Mouse (Mus musculus): ENCODE data around the gene Rgs12. TPM values are rescaled to one million over a fixed set of nuclear protein-coding genes. Genes with fewer than 3 reads are reported as not detected.

Gene Rgs12
- polyA plus RNA-seq, 1 experiment from 2014 or later = 54.0 TPM

DNA sequence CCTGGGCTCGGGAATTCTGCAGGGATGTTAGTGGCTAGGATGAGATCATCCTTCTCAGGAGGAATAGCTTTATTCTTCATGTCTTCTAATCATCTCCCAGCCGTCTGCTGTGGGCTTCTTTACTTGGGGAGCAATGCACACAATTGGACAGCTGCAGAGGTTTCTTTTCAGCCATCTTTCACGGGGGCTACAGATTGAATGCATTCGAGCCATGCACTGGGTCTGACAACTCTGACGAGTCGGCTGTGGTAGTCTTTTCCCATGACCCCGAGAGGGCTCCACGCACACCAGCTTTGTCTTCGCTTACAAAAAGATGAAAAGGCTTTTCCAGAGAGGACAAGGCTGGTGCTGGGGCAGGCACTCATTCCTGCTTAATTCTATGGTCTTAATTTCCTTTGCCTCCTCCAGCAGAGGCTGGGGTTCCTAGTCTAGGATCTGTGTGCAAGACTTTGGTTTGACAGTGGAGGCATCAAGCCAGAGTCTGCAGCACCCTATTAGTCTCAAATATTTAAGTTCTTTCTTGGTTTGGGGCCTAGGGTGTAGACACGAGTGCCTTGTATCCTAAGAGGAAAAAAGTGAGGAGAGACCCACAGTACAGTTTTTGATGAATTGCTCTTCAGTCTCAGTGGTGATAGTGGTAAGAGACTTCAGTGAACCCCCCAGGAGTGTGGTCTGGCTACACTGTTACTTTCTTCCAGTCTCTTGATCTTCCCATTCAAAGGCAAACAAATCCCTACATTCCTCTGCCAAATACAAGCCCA lies 7.4 kb upstream of the Rgs12 start:
- Histone ChIP-seq H3K9me3 (no peaks in the 10 kb centered on the region), H3K27ac (no peak overlapping the region), H3K4me2 (replicated peaks) (no peak overlapping the region), H3K27me3 (no peaks in the 10 kb centered on the region), H3K4me1 (no peaks in the 10 kb centered on the region), H3K36me3 (no peaks in the 10 kb centered on the region), H3K4me3 (no peak overlapping the region), H3K9ac (no peak overlapping the region)
- ATAC-seq (ENCODE audit: low FRiP score, low read depth) = no peak
- 74% methylated on average over 10 of the region's 10 CpGs for WGBS

DNA sequence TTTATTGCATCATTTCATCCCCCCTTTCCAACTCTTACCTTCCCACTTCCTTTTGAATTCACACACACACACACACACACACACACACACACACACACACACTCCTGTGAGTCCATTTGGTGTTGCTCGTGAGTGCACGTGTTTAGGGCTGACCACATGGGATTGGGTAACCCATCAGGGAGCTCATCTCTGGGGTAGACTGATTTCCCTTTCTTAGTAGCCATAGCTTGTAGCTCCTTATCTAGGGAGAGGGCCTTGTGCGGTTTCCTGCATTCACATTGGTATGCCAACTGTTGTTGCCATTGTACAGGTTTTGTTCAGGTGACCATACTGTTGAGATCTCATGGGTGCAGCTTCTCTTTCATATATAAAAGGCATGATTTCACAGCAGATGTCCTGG lies 5.8 kb upstream of the Rgs12 start:
- Histone ChIP-seq H3K9ac (no peak overlapping the region), H3K4me3 (no peak overlapping the region), H3K9me3 (no peaks in the 10 kb centered on the region), H3K27ac (no peak overlapping the region), H3K36me3 (no peaks in the 10 kb centered on the region), H3K4me1 (no peaks in the 10 kb centered on the region), H3K4me2 (replicated peaks) (no peak overlapping the region), H3K27me3 (no peaks in the 10 kb centered on the region)
- no peak for ATAC-seq (ENCODE audit: low FRiP score, low read depth)
- WGBS = 87% methylated on average over 3 of the region's 3 CpGs

DNA sequence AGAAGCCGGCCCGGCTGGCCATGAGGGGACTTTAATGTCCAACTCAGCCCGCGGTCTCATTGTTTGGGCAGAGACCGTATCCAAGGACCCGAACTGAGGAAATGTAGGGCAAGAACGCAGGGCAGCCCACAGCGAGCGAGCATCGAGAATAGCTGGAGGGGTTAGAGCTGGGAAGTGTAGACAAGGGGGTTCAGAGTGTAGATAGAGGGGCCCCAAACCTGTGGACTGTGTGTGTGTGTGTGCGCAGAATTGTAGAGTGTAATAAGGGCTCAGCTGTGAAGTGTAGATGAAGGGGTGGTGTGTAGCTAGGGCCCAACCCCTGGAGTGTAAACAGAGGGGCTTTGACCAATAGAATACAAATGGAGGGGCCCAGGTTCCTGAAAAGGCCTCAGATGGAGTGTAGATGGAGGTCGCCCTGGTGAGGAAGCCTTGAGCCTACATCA lies 545 bp downstream of the Rgs12 start:
- Histone ChIP-seq H3K27ac (peak overlapping the region; percentile 93), H3K36me3 (peaks cover 22% of the 10 kb centered on the region), H3K9ac (peak overlapping the region; percentile 98), H3K9me3 (peaks cover 6% of the 10 kb centered on the region; the same call in 1 of the 2 replicates), H3K27me3 (no peaks in the 10 kb centered on the region), H3K4me1 (peaks cover 22% of the 10 kb centered on the region), H3K4me2 (replicated peaks) (peak overlapping the region; percentile 81), H3K4me3 (peak overlapping the region; percentile 88)
- under 1% methylated on average over 12 of the region's 12 CpGs for WGBS
- ATAC-seq (ENCODE audit: low FRiP score, low read depth) = peak; percentile 48

DNA sequence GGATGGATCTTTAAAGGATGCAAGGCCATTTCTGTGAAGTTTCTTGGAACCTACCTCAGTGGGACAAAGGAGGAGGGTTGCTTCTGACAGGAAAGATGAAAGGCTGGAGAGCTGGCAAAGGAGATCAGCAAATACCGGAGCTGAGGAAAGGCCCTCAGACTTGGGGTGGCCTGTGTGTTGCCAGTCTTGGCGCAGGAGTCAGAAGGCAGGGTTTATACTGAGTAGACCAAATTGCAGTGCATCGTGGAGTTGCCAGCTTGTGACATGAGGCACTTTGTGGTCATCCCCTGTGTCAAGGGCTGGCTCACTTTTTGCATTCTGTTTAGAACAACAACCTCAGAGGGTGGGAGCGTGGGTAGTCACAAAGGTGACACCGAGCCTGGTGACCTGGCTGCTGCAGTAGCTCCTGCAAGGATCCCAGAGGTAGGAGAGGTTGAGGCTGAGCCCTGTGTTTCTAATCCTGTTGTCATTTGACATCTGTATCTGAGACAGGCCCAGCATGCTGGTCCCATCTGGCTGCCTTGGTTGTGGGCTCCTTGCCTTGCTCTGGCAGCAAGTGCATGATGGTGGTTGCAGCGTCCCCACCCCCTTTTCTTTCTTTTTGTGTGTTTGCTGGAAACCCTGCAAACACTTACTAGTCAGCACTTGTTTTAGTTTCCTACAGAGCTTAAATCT lies 1.4 kb downstream of the Rgs12 start:
- H3K4me1 ChIP-seq = peaks cover 29% of the 10 kb centered on the region
- H3K27me3 ChIP-seq = no peaks in the 10 kb centered on the region
- H3K4me3 ChIP-seq = peak overlapping the region; percentile 88
- peak overlapping the region; percentile 98 for H3K9ac ChIP-seq
- 73% methylated on average over 6 of the region's 6 CpGs for WGBS
- peak overlapping the region; percentile 58; the same call in 1 of the 2 replicates for H3K27ac ChIP-seq
- peaks cover 6% of the 10 kb centered on the region; the same call in 1 of the 2 replicates for H3K9me3 ChIP-seq
- H3K36me3 ChIP-seq = peaks cover 28% of the 10 kb centered on the region
- H3K4me2 ChIP-seq (replicated peaks) = peak overlapping the region; percentile 81
- no peak for ATAC-seq (ENCODE audit: low FRiP score, low read depth)

DNA sequence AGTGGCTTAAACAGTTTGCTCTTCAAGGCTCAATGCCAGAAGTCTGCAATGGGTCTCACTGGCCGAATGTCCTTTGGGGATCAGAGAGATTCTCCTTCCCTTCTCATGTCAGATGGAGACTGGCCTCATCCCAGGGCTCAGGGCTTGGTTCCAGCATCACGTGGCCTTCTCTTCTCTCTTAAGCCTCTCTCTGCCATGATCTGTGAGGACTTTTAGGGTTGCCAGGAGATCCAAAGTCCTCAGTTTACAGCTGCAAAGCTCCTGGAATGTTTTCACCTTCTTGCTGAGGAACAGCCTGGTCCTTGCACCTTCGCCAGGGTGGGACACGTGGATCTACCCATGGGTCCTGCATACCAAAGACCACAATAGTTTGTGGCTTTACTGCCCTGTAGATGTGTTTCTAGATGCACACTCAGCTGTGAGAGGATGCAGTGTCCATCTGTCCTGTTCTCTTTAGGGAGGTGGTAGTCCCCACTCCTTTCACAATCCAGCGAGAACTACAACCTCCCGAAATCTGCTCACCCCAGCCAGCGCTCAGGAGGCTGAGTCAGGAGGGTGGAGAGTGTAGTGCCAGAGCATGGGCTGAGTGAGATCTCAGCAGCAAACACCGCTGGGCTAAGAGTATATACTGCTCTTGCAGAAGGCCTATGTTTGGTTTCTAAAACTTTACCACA lies 2.1 kb downstream of the Rgs12 start:
- no peaks in the 10 kb centered on the region for H3K27me3 ChIP-seq
- no peak for ATAC-seq (ENCODE audit: low FRiP score, low read depth)
- peaks cover 29% of the 10 kb centered on the region for H3K36me3 ChIP-seq
- H3K4me1 ChIP-seq = peaks cover 31% of the 10 kb centered on the region
- peaks cover 6% of the 10 kb centered on the region; the same call in 1 of the 2 replicates for H3K9me3 ChIP-seq
- H3K4me2 ChIP-seq (replicated peaks) = peak overlapping the region; percentile 81; the same call in 1 of the 2 replicates
- H3K4me3 ChIP-seq = peak overlapping the region; percentile 88; the same call in 1 of the 2 replicates
- WGBS = 93% methylated on average over 8 of the region's 8 CpGs
- H3K9ac ChIP-seq = peak overlapping the region; percentile 98; the same call in 1 of the 2 replicates
- no peak overlapping the region for H3K27ac ChIP-seq

DNA sequence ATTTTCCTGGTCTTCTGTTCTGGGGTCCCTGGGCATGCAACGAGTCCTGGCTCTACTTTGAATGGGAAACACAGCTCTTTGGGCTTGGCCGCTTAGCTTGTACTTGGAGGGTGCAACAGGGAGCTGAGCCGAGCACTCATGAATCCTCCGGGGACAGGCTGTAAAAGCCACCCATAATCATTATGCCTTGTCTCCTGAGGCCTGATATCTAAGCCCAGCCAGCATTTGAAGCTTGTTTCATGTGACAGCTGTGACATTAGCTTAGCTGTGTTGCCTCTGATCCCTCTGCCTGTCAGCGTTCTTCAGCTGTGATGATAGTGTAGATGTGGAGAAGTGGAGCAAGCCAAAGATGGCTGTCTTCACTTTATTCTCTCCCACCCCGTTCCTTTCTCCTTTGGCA lies 5.3 kb downstream of the Rgs12 start:
- ATAC-seq (ENCODE audit: low FRiP score, low read depth) = no peak
- H3K4me2 ChIP-seq (replicated peaks) = no peak overlapping the region
- H3K4me1 ChIP-seq = peaks cover 63% of the 10 kb centered on the region
- 73% methylated on average over 6 of the region's 6 CpGs for WGBS
- no peak overlapping the region for H3K4me3 ChIP-seq
- peaks cover 6% of the 10 kb centered on the region; the same call in 1 of the 2 replicates for H3K9me3 ChIP-seq
- H3K27me3 ChIP-seq = no peaks in the 10 kb centered on the region
- no peak overlapping the region for H3K27ac ChIP-seq
- no peak overlapping the region for H3K9ac ChIP-seq
- peaks cover 29% of the 10 kb centered on the region for H3K36me3 ChIP-seq

DNA sequence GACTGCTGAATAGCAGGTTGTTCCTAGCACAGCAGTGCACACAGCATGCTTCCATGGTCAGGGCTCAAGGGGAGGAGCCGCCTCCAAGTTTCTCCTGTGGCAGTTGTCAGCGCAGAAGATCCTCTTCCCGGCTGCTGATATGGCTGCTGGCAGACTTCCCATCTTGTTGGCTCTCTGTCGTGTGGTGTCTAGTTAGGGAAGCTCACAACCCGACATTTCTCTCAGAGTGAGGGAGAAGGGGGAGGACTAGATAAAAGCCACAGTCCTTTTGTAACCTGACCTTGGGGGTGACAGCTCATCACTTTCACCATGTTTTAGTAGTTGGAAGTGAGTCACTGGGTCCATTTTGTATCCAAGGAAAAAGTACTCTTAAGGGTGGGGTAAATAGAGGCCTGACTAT lies 6.4 kb downstream of the Rgs12 start:
- Histone ChIP-seq H3K27me3 (no peaks in the 10 kb centered on the region), H3K9ac (no peak overlapping the region), H3K4me2 (replicated peaks) (no peak overlapping the region), H3K36me3 (peaks cover 29% of the 10 kb centered on the region), H3K4me1 (peaks cover 65% of the 10 kb centered on the region), H3K4me3 (no peak overlapping the region), H3K27ac (no peak overlapping the region), H3K9me3 (peaks cover 6% of the 10 kb centered on the region; the same call in 1 of the 2 replicates)
- ATAC-seq (ENCODE audit: low FRiP score, low read depth) = no peak
- 64% methylated on average over 5 of the region's 5 CpGs for WGBS

DNA sequence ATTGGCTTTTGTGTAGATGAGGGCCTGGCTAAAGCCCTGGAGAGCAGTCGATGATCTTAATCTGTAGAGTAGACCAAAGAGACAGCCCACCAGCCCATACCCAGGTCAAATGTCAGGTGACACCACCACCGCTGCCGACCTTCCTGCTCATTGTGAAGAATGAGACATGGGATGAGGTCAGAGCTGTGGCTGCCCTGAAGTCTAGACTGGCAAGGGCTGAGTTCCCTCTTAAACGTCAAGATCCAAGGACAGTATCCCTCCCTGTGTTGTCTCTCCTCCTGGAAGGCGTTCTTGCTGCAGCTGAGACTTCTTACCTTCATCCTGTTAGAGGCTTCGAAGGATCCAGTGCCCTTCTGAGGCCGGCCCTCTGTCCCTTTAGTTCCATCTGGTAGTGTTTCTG lies 6.9 kb downstream of the Rgs12 start:
- Histone ChIP-seq H3K27ac (no peak overlapping the region), H3K36me3 (peaks cover 29% of the 10 kb centered on the region), H3K9ac (no peak overlapping the region), H3K27me3 (no peaks in the 10 kb centered on the region), H3K4me2 (replicated peaks) (no peak overlapping the region), H3K9me3 (peaks cover 6% of the 10 kb centered on the region; the same call in 1 of the 2 replicates), H3K4me3 (no peak overlapping the region), H3K4me1 (peaks cover 60% of the 10 kb centered on the region)
- no peak for ATAC-seq (ENCODE audit: low FRiP score, low read depth)
- WGBS = 76% methylated on average over 7 of the region's 7 CpGs

DNA sequence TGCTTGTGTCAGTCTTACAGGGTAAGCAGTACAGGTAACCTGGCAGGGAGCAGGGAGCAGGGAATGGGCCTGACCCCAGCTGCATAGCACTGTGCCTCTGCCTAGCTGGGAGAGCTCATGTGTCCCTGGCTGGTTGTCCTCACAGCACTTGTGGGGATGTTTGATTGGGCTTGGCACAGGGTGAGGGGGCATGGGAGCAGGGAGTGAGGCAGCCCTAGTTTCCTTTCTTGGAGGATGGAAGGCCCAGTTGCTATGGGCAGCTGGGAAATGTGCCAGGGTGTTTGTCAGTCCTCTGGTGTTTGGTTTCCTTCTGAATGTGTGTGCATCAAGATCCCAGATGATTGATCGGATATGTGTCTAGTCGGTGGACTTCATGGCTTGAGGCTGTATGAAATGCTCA lies 7.8 kb downstream of the Rgs12 start:
- Histone ChIP-seq H3K9me3 (peaks cover 6% of the 10 kb centered on the region; the same call in 1 of the 2 replicates), H3K27me3 (no peaks in the 10 kb centered on the region), H3K36me3 (peaks cover 23% of the 10 kb centered on the region), H3K4me2 (replicated peaks) (no peak overlapping the region), H3K27ac (no peak overlapping the region), H3K9ac (no peak overlapping the region), H3K4me1 (peaks cover 61% of the 10 kb centered on the region), H3K4me3 (no peak overlapping the region)
- WGBS = 72% methylated on average over 2 of the region's 2 CpGs
- no peak for ATAC-seq (ENCODE audit: low FRiP score, low read depth)

DNA sequence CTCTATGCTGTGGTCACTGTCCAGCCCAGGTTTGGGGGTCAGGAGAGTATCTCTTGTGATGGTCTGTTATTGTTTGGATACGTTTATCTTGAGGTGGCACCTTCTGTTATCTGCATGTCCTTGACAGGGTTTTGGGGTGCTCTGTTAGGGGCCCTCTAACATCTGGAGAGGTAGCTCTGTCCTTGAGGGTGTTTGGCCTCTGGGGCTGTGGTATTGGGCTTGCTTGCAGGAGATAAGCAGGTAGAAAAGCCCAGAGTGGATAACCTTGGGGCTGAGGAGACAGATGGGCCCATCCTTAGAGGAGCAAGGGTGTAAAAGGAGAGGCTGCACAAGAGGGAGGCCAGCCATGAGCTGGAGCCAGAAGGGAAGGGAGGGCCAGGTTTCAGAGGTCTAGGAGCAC lies 10.8 kb downstream of the Rgs12 start:
- peaks cover 15% of the 10 kb centered on the region for H3K36me3 ChIP-seq

DNA sequence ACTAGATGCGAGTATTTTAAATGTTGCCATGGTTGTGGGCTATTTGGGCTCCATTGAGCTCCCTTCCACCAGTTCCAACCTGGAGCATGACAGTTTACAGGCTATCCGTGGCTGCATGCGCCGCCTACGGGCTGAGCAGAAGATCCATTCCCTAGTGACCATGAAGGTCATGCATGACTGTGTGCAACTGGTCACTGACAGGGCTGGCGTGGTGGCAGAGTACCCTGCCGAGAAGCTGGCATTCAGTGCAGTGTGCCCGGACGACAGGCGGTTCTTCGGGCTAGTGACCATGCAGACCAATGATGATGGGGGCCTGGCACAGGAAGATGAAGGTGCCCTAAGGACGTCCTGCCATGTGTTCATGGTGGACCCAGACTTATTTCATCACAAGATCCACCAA lies 16.3 kb downstream of the Rgs12 start:
- Histone ChIP-seq H3K4me1 (peaks cover 7% of the 10 kb centered on the region; the same call in 1 of the 2 replicates), H3K4me3 (no peak overlapping the region), H3K36me3 (peaks cover 57% of the 10 kb centered on the region), H3K27me3 (no peaks in the 10 kb centered on the region), H3K4me2 (replicated peaks) (no peak overlapping the region), H3K9ac (no peak overlapping the region), H3K27ac (no peak overlapping the region), H3K9me3 (no peaks in the 10 kb centered on the region)
- ATAC-seq (ENCODE audit: low FRiP score, low read depth) = no peak
- 95% methylated on average over 12 of the region's 12 CpGs for WGBS

More for the DNA sequence above, 10.8 kb downstream of the Rgs12 start:
- H3K9ac ChIP-seq = no peak overlapping the region
- ATAC-seq (ENCODE audit: low FRiP score, low read depth) = no peak
- H3K27ac ChIP-seq = no peak overlapping the region
- H3K9me3 ChIP-seq = no peaks in the 10 kb centered on the region
- no peak overlapping the region for H3K4me2 ChIP-seq (replicated peaks)
- H3K27me3 ChIP-seq = no peaks in the 10 kb centered on the region
- H3K4me3 ChIP-seq = no peak overlapping the region
- 76% methylated on average over 1 of the region's 1 CpGs for WGBS
- H3K4me1 ChIP-seq = peaks cover 55% of the 10 kb centered on the region

DNA sequence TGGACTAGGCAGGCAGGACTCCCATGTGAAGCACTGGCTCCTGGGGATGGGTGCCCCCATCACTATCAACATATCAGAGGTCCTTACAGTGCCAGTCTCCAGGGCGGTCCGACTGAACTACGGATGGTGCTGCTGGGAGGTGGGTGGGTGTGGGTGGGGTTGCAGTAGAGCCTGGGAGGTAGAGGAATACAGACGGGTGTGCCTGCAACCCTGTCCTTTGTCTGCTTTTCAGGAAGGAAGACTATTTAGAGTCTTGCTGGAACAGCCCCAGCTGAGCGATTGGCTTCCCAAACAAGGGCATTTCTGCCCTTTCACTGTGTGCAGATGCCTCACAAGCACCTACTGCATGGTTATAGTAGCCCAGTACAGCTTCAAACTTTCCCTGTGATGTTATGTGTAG lies 19.1 kb downstream of the Rgs12 start:
- H3K4me1 ChIP-seq = no peaks in the 10 kb centered on the region
- H3K9me3 ChIP-seq = no peaks in the 10 kb centered on the region
- peaks cover 79% of the 10 kb centered on the region for H3K36me3 ChIP-seq
- no peak for ATAC-seq (ENCODE audit: low FRiP score, low read depth)
- H3K9ac ChIP-seq = no peak overlapping the region
- no peak overlapping the region for H3K4me3 ChIP-seq
- H3K4me2 ChIP-seq (replicated peaks) = no peak overlapping the region
- H3K27ac ChIP-seq = no peak overlapping the region
- WGBS = 89% methylated on average over 5 of the region's 5 CpGs
- H3K27me3 ChIP-seq = no peaks in the 10 kb centered on the region

Data from limb, embryonic 13.5 days (tissue).